Mouse (Mus musculus) hindbrain, postnatal 0 days (tissue): ENCODE results near the gene Vmn1r37. TPM values are rescaled to one million over a fixed set of nuclear protein-coding genes. Genes with fewer than 3 reads are reported as not detected.
"Not testable (repeated sequence)": the region's sequence is repeated elsewhere in the genome, so short reads cannot be mapped to it uniquely, and the experiment has no call there.

ENCODE experiments used
- ATAC-seq: fragments of 200-750 bp; cut with Nextera tagmentation; 2 replicates; pipeline ENCODE4 v1.8.0; 2017; ENCODE audit warnings: mild to moderate bottlenecking, moderate TSS enrichment, moderate library complexity
- DNase-seq: peaks from one replicate; pipeline ENCODE4 v3.0.0-alpha.2; 2015; ENCODE audit warnings: low spot score
- H3K27ac ChIP-seq: fragments of 300-500 bp; sonication (generic); 2 replicates; pipeline ENCODE4 v1.5.1; 2014; ENCODE audit warnings: mild to moderate bottlenecking
- H3K27me3 ChIP-seq: fragments of 300-500 bp; sonication (generic); 2 replicates; pipeline ENCODE4 v1.6.1; 2014; ENCODE audit warnings: low read length, mixed read lengths; ENCODE audit not compliant: insufficient read depth
- H3K36me3 ChIP-seq: fragments of 300-500 bp; sonication (generic); 2 replicates; pipeline ENCODE4 v1.6.1; 2014; ENCODE audit warnings: low read length, mixed read lengths; ENCODE audit not compliant: insufficient read depth
- H3K4me1 ChIP-seq: fragments of 300-500 bp; sonication (generic); 2 replicates; pipeline ENCODE4 v1.6.1; 2014; ENCODE audit warnings: antibody characterized with exemption, low read length, mixed read lengths; ENCODE audit not compliant: insufficient read depth
- H3K4me2 ChIP-seq: fragments of 300-500 bp; sonication (generic); 2 replicates; pipeline ENCODE4 v1.6.1; 2014; ENCODE audit warnings: low read depth, mild to moderate bottlenecking, low read length, moderate library complexity, mixed read lengths
- H3K4me3 ChIP-seq: fragments of 300-500 bp; sonication (generic); 2 replicates; pipeline ENCODE4 v1.5.1; 2014; ENCODE audit warnings: low read length
- H3K9ac ChIP-seq: fragments of 300-500 bp; sonication (generic); replicated peaks from 2 replicates; pipeline ENCODE4 v1.6.1; 2014; ENCODE audit warnings: mild to moderate bottlenecking, low read length, moderate library complexity, mixed read lengths
- H3K9me3 ChIP-seq: fragments of 300-500 bp; sonication (generic); 2 replicates; pipeline ENCODE4 v1.6.1; 2016; ENCODE audit warnings: low read length, mixed read lengths
- CTCF ChIP-seq: IDR thresholded peaks from 2 replicates; pipeline ENCODE4 v1.5.1; 2016; ENCODE audit warnings: antibody characterized with exemption, control low read depth, low read depth
- WGBS: fragments of 180-500 bp; shearing (Covaris S2); extraction: QIAGEN DNeasy Blood & Tissue Kit; methylation state at CpG from one replicate; pipeline ENCODE4 v1.1.7; 2014; 5-methylcytosine and 5-hydroxymethylcytosine counted together
- polyA plus RNA-seq: library from polyadenylated mRNA; unstranded; fragments of >200 nt; fragmentation: Nextera tagmentation; extraction: Ambion mirVana; gene quantifications from 2 replicates; pipeline ENCODE4 v1.2.1, GENCODE M21; 2015
- total RNA-seq: library from RNA; depleted of rRNA; stranded (reverse); fragments of >200 nt; gene quantifications from 2 replicates; pipeline ENCODE4 v1.2.3, GENCODE M21; 2014; rRNA removed

Vmn1r37 gene
- total RNA-seq = 0.37 TPM in 1 of 2 replicates, not detected in the other
- 0.18 TPM in 1 of 2 replicates, not detected in the other for polyA plus RNA-seq

DNA sequence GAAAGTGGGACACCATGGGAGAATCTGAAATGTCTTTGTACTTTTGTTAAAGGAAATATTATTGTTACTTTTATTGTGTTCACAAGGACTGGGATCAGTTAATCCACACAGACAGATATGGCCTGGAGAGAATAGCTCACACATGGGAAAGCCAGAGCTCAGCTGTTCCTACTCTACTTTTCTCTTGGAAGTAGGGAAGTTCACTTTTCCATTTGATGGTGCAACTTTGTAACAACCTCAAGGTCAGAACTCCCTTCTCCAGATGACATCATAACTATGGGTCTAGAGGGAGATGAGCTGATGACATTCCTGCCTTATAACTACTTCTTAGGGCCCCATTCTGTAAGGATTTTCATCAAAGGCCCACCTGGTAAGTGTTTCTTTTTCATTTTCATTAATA lies at the start of gene Vmn1r37:
TSS of gene Vmn1r37 (plus strand) at position 301 of the 400 bp plus-strand sequence.
- not testable (repeated sequence) for H3K4me3 ChIP-seq, ATAC-seq, H3K9me3 ChIP-seq

DNA sequence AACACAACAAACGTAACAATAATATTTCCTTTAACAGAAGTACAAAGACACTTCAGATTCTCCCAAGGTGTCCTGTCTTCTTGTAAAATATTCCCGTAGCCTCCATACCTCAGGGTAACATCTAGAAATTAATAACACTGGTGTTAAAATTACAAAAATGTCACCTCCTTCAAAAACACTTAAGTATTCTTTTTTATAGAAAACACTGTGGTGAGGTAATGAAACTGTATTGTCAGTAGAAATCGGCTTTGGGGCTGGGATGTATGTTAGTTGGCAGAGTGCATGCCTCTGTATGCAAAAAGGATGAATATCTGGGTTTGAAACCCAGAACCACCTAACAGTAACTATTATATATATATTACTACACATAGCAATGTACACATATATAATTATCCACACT lies 43.4 kb upstream of the Vmn1r37 start, which contains the start of gene Vmn1r35:
TSS of gene Vmn1r35 (minus strand) at position 101 of the 400 bp plus-strand sequence.
- H3K9ac ChIP-seq = no peak within 1 kb of the TSS
- H3K4me3 ChIP-seq = no peak within 1 kb of the TSS
- H3K27me3 ChIP-seq = no peaks in the 10 kb centered on the region
- no peaks in the 10 kb centered on the region for H3K36me3 ChIP-seq
- ATAC-seq (no peak), DNase-seq (no peak)
- H3K9me3 ChIP-seq = no peaks in the 10 kb centered on the region
- no peak within 1 kb of the TSS for H3K27ac ChIP-seq
- H3K4me2 ChIP-seq = no peak within 1 kb of the TSS
- WGBS = 87% methylated on average over 3 of the region's 3 CpGs
- no peak for TF ChIP-seq CTCF
- H3K4me1 ChIP-seq = no peaks in the 10 kb centered on the region

More for the DNA sequence above, at the start of gene Vmn1r37:
- H3K27ac ChIP-seq, H3K36me3 ChIP-seq, H3K27me3 ChIP-seq, H3K4me1 ChIP-seq, H3K4me2 ChIP-seq, H3K9ac ChIP-seq, DNase-seq: not testable (repeated sequence)

- Histone ChIP-seq H3K4me1 (no peaks in the 10 kb centered on the region), H3K27ac (no peak overlapping the region), H3K36me3 (no peaks in the 10 kb centered on the region), H3K4me3 (no peak overlapping the region), H3K9ac (no peak overlapping the region), H3K4me2 (no peak overlapping the region), H3K9me3 (no peaks in the 10 kb centered on the region), H3K27me3 (no peaks in the 10 kb centered on the region)
- TF ChIP-seq CTCF = no peak
- no peak for ATAC-seq
- DNase-seq = no peak
Observed at GRCm38 (mm10) chr6:66708901-66709300, 20.3 kb upstream of the Vmn1r37 start.

DNA sequence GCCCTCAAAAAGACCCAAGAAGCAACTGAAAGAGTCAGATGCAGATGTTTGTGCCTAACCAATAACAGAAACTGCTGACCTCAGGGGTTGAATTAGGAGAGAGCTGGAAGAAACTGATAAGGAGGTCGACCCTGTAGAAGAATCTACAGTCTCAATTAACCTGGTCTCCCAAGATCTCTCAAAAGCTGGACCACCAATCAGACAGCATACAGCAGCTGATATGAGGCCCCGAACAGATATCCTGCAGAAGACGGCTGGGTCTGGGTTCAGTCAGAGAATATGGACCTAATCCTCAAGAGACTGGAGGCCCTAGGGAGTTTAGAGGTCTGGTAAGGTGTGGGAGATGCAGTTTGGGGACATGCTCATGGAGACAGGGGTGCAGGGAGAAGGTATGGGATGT lies 15.3 kb upstream of the Vmn1r37 start:
- Histone ChIP-seq H3K9ac (no peak overlapping the region), H3K4me3 (no peak overlapping the region), H3K27ac (no peak overlapping the region), H3K9me3 (no peaks in the 10 kb centered on the region), H3K4me2 (no peak overlapping the region), H3K36me3 (no peaks in the 10 kb centered on the region), H3K4me1 (no peaks in the 10 kb centered on the region), H3K27me3 (no peaks in the 10 kb centered on the region)
- TF ChIP-seq CTCF = no peak
- WGBS = 84% methylated on average over 3 of the region's 3 CpGs
- DNase-seq (no peak), ATAC-seq (no peak)

GRCm38 (mm10) chr6:66719068-66719467 lies 10.1 kb upstream of the Vmn1r37 start, which contains the start of gene Vmn1r36:
Gene Vmn1r36, minus strand, starts transcription at chr6:66719168.
- not testable (repeated sequence) for DNase-seq, ATAC-seq, H3K27me3 ChIP-seq, H3K4me2 ChIP-seq, H3K36me3 ChIP-seq, H3K4me1 ChIP-seq, H3K27ac ChIP-seq, H3K9ac ChIP-seq, H3K4me3 ChIP-seq, H3K9me3 ChIP-seq
- 80% methylated on average over 2 of the region's 2 CpGs for WGBS

GRCm38 (mm10) chr6:66782527-66782926 lies 53.3 kb downstream of the Vmn1r37 start, which contains the start of gene Vmn1r38:
Gene Vmn1r38, minus strand, starts transcription at chr6:66782627.
- ATAC-seq, H3K4me2 ChIP-seq, H3K27ac ChIP-seq, H3K4me3 ChIP-seq, DNase-seq, H3K9me3 ChIP-seq, H3K9ac ChIP-seq, H3K27me3 ChIP-seq, H3K4me1 ChIP-seq, H3K36me3 ChIP-seq: not testable (repeated sequence)

Other genes starting within 250 kb of the Vmn1r37 start
- 8.6 and 9.0 TPM in 2 replicates for gene Mad2l1, start 194.0 kb upstream of the Vmn1r37 start, total RNA-seq
- gene Mad2l1, start 194.0 kb upstream of the Vmn1r37 start, polyA plus RNA-seq = 23.3 and 24.6 TPM in 2 replicates
- 0.16 TPM in 1 of 2 replicates, not detected in the other for gene Vmn1r32, start 169.3 kb upstream of the Vmn1r37 start, total RNA-seq
- gene Vmn1r32, start 169.3 kb upstream of the Vmn1r37 start, polyA plus RNA-seq = 0.06 TPM in 1 of 2 replicates, not detected in the other
- gene Vmn1r33, start 111.1 kb upstream of the Vmn1r37 start, total RNA-seq = not detected in 2 replicates
- not detected in 2 replicates for gene Vmn1r33, start 111.1 kb upstream of the Vmn1r37 start, polyA plus RNA-seq
- gene Vmn1r34, start 85.5 kb upstream of the Vmn1r37 start, total RNA-seq = not detected in 2 replicates
- gene Vmn1r34, start 85.5 kb upstream of the Vmn1r37 start, polyA plus RNA-seq = not detected in 2 replicates
- not detected in 2 replicates for gene Vmn1r35, start 43.5 kb upstream of the Vmn1r37 start, total RNA-seq
- gene Vmn1r35, start 43.5 kb upstream of the Vmn1r37 start, polyA plus RNA-seq = not detected in 2 replicates
- gene Vmn1r36, start 10.2 kb upstream of the Vmn1r37 start, total RNA-seq = not detected in 2 replicates
- gene Vmn1r36, start 10.2 kb upstream of the Vmn1r37 start, polyA plus RNA-seq = not detected in 2 replicates
- gene Vmn1r38, start 53.2 kb downstream of the Vmn1r37 start, total RNA-seq = not detected in 2 replicates
- not detected in 2 replicates for gene Vmn1r38, start 53.2 kb downstream of the Vmn1r37 start, polyA plus RNA-seq
- 0.11 TPM in 1 of 2 replicates, not detected in the other for gene Vmn1r39, start 81.2 kb downstream of the Vmn1r37 start, total RNA-seq
- gene Vmn1r39, start 81.2 kb downstream of the Vmn1r37 start, polyA plus RNA-seq = not detected in 2 replicates
- 43.5 and 55.2 TPM in 2 replicates for gene Gng12, start 167.0 kb downstream of the Vmn1r37 start, total RNA-seq
- 91.4 and 102 TPM in 2 replicates for gene Gng12, start 167.0 kb downstream of the Vmn1r37 start, polyA plus RNA-seq